Mouse (Mus musculus) stomach, embryonic 16.5 days (tissue): ENCODE measurements at regions not wholly inside any gene's neighbourhood (a gene's known extent, or its start where the extent isn't known, plus 50 kb on each side); places are given as distances from the start of the nearest gene placed in this dataset.
A peak's percentile ranks its signal among the peaks of the same experiment; 100 is the strongest.

ENCODE experiments used
- ATAC-seq: fragments of 200-750 bp; cut with Nextera tagmentation; 2 replicates; pipeline ENCODE4 v1.8.0; 2017; ENCODE audit warnings: moderate number of reproducible peaks, moderate TSS enrichment; ENCODE audit not compliant: insufficient read depth, low FRiP score
- H3K27ac ChIP-seq: fragments of 300-500 bp; sonication (generic); 2 replicates; pipeline ENCODE4 v1.5.1; 2014; ENCODE audit warnings: low read length
- H3K27me3 ChIP-seq: fragments of 300-500 bp; sonication (generic); 2 replicates; pipeline ENCODE4 v1.6.1; 2014; ENCODE audit warnings: low read length, control low read depth, mixed read lengths; ENCODE audit not compliant: control insufficient read depth, insufficient read depth
- H3K36me3 ChIP-seq: fragments of 300-500 bp; sonication (generic); 2 replicates; pipeline ENCODE4 v1.6.1; 2014; ENCODE audit warnings: low read length; ENCODE audit not compliant: control insufficient read depth, insufficient read depth
- H3K4me1 ChIP-seq: fragments of 300-500 bp; sonication (generic); 2 replicates; pipeline ENCODE4 v1.6.1; 2014; ENCODE audit warnings: low read length, control low read depth, mixed read lengths; ENCODE audit not compliant: control insufficient read depth, insufficient read depth
- H3K4me2 ChIP-seq: fragments of 300-500 bp; sonication (generic); 2 replicates; pipeline ENCODE4 v1.6.1; 2014; ENCODE audit warnings: low read depth, low read length, mixed read lengths
- H3K4me3 ChIP-seq: fragments of 300-500 bp; sonication (generic); replicated peaks from 2 replicates; pipeline ENCODE4 v1.5.1; 2014; ENCODE audit warnings: mild to moderate bottlenecking, low read length
- H3K9ac ChIP-seq: fragments of 300-500 bp; sonication (generic); 2 replicates; pipeline ENCODE4 v1.6.1; 2014; ENCODE audit warnings: low read length
- H3K9me3 ChIP-seq: fragments of 300-500 bp; sonication (generic); replicated peaks from 2 replicates; pipeline ENCODE4 v1.6.1; 2016; ENCODE audit warnings: low read length, control low read depth; ENCODE audit not compliant: control insufficient read depth
- WGBS: fragments of 180-500 bp; shearing (Covaris S2); extraction: QIAGEN DNeasy Blood & Tissue Kit; methylation state at CpG from one replicate; pipeline ENCODE4 v1.1.7; 2014; 5-methylcytosine and 5-hydroxymethylcytosine counted together

DNA sequence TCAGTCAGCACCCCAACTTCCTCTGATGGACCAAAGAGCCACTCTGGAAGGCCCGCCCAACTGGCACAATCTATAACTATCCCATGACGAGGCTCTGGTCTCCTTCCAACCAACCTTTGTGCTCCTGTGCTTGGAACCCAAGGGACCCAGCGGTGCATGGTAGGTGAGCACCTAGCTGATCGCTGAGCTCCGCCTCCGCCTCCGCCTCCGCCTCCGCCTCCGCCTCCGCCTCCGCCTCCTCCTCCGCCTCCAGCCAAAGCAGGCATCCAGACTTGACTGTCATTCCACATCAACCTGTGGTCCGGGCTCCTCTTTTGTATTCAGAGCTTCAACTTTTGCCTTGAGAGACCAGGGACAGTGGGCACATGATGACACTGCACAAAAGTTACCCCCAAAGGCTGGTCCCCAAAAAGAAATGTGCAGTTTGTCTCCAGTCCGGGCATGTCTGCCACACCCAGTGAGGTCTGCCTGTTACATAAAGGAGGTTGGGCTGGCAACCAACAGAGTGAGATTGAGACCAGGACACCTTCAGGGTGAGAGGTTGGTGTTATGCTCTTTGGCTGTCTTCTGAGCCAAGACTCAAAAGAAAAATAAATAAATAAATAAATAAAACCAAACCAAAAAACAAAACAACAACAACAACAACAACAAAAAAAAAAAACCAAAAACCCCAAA, 86.1 kb upstream of the Map3k1 start:
- Histone ChIP-seq H3K36me3 (no peaks in the 10 kb centered on the region), H3K4me2 (peak overlapping the region; percentile 7)

GRCm38 (mm10) chr13:111896279-111896678, 87.5 kb upstream of the Map3k1 start:
- ATAC-seq = no peak
- Histone ChIP-seq H3K4me3 (no peak overlapping the region), H3K27ac (peak overlapping the region; percentile 16; the same call in 1 of the 2 replicates), H3K27me3 (no peaks in the 10 kb centered on the region), H3K9ac (no peak overlapping the region), H3K4me1 (peaks cover 7% of the 10 kb centered on the region; the same call in 1 of the 2 replicates), H3K9me3 (no peaks in the 10 kb centered on the region), H3K4me2 (no peak overlapping the region), H3K36me3 (no peaks in the 10 kb centered on the region)
- 14% methylated on average over 2 of the region's 2 CpGs for WGBS

More for the DNA sequence above, 86.1 kb upstream of the Map3k1 start:
- H3K9me3 ChIP-seq = no peaks in the 10 kb centered on the region
- no peak overlapping the region for H3K4me3 ChIP-seq
- peaks cover 7% of the 10 kb centered on the region; the same call in 1 of the 2 replicates for H3K4me1 ChIP-seq
- H3K27me3 ChIP-seq = no peaks in the 10 kb centered on the region
- 57% methylated on average over 15 of the region's 15 CpGs for WGBS
- ATAC-seq = peak; percentile 62; the same call in 1 of the 2 replicates
- no peak overlapping the region for H3K9ac ChIP-seq
- no peak overlapping the region for H3K27ac ChIP-seq

GRCm38 (mm10) chr13:111903361-111903760, 94.6 kb upstream of the Map3k1 start:
- H3K36me3 ChIP-seq = no peaks in the 10 kb centered on the region
- no peaks in the 10 kb centered on the region for H3K27me3 ChIP-seq
- 49% methylated on average over 2 of the region's 2 CpGs for WGBS
- H3K4me3 ChIP-seq = no peak overlapping the region
- H3K9me3 ChIP-seq = no peaks in the 10 kb centered on the region
- no peak overlapping the region for H3K4me2 ChIP-seq
- H3K4me1 ChIP-seq = peaks cover 10% of the 10 kb centered on the region
- no peak for ATAC-seq
- no peak overlapping the region for H3K9ac ChIP-seq
- no peak overlapping the region for H3K27ac ChIP-seq

GRCm38 (mm10) chr13:111903931-111904330, 95.1 kb upstream of the Map3k1 start:
- Histone ChIP-seq H3K4me1 (peaks cover 10% of the 10 kb centered on the region), H3K4me2 (no peak overlapping the region), H3K9ac (no peak overlapping the region), H3K36me3 (no peaks in the 10 kb centered on the region), H3K4me3 (no peak overlapping the region), H3K27ac (no peak overlapping the region), H3K27me3 (no peaks in the 10 kb centered on the region), H3K9me3 (no peaks in the 10 kb centered on the region)
- 63% methylated on average over 9 of the region's 9 CpGs for WGBS
- no peak for ATAC-seq

DNA sequence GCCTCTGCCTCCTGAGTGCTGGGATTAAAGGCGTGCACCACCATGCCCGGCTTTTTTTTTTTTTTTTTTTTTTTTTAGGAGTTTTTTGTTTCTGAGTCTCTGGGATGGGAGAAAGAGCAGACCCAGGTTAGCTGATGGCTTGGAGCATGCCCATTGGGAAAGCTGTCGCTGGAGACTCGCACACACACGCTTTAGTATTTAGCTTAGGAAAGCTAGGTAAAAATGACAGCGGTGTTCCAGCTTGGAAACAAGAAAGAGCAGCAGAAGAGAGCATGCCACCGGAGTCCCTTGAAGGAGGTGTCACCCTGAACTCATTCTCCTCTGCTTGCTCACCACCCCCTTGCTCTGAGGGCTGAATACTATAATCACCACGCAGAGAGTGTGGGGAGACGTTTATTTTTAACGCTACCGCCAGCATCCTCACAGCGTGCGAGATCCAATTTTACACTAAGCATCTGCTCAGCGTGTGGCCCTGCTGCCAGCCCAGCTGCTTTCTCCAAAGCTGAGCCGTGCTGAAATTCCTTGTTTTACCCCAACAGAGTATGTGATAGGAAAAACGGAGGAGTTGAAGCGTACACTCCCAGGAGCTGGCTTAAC, 95.9 kb upstream of the Map3k1 start:
- peak overlapping the region; percentile 29; the same call in 1 of the 2 replicates for H3K9ac ChIP-seq
- peaks cover 10% of the 10 kb centered on the region for H3K4me1 ChIP-seq
- peak overlapping the region; percentile 5; the same call in 1 of the 2 replicates for H3K4me2 ChIP-seq
- H3K27ac ChIP-seq = peak overlapping the region; percentile 65
- ATAC-seq = peak; percentile 56; the same call in 1 of the 2 replicates
- no peaks in the 10 kb centered on the region for H3K27me3 ChIP-seq
- 26% methylated on average over 15 of the region's 17 CpGs for WGBS
- H3K9me3 ChIP-seq = no peaks in the 10 kb centered on the region
- H3K4me3 ChIP-seq = no peak overlapping the region
- H3K36me3 ChIP-seq = no peaks in the 10 kb centered on the region

GRCm38 (mm10) chr13:111905213-111905701, 96.5 kb upstream of the Map3k1 start:
- WGBS = 23% methylated on average over 10 of the region's 10 CpGs
- Histone ChIP-seq H3K4me2 (peak overlapping the region; percentile 5; the same call in 1 of the 2 replicates), H3K27me3 (no peaks in the 10 kb centered on the region), H3K4me1 (peaks cover 10% of the 10 kb centered on the region), H3K4me3 (no peak overlapping the region), H3K36me3 (no peaks in the 10 kb centered on the region), H3K27ac (peak overlapping the region; percentile 65), H3K9ac (peak overlapping the region; percentile 29; the same call in 1 of the 2 replicates), H3K9me3 (no peaks in the 10 kb centered on the region)
- ATAC-seq = peak; percentile 62; the same call in 1 of the 2 replicates

DNA sequence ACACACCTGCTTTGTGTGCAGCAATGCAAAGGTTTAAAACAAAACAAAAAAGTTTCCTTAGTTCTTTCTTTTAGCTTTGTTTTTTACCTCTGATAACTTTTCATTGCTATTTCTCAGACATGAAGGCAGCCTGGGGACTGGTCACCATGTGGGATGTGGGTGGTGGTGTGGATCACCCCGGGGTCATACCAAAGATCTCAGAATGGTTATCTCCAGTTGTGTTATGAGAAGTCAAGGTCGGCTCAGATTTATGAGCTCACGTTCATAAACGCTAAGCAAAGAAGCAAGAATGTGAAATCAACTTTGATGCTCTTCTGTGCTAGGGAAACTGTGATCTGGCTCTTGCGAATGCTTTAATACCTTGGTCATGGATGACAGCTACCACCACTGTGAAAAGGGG, 102.3 kb upstream of the Map3k1 start:
- WGBS = 86% methylated on average over 5 of the region's 5 CpGs
- Histone ChIP-seq H3K4me1 (peaks cover 8% of the 10 kb centered on the region; the same call in 1 of the 2 replicates), H3K4me3 (no peak overlapping the region), H3K36me3 (no peaks in the 10 kb centered on the region), H3K27ac (no peak overlapping the region), H3K9me3 (no peaks in the 10 kb centered on the region), H3K4me2 (no peak overlapping the region), H3K27me3 (no peaks in the 10 kb centered on the region), H3K9ac (no peak overlapping the region)
- no peak for ATAC-seq

- Histone ChIP-seq H3K9ac (no peak overlapping the region), H3K36me3 (no peaks in the 10 kb centered on the region), H3K9me3 (no peaks in the 10 kb centered on the region), H3K27ac (no peak overlapping the region), H3K4me3 (no peak overlapping the region), H3K27me3 (no peaks in the 10 kb centered on the region), H3K4me2 (no peak overlapping the region), H3K4me1 (peaks cover 8% of the 10 kb centered on the region; the same call in 1 of the 2 replicates)
- ATAC-seq = no peak
- 78% methylated on average over 11 of the region's 11 CpGs for WGBS
Observed at GRCm38 (mm10) chr13:111911661-111912312, 103.0 kb upstream of the Map3k1 start.
